Mouse (Mus musculus): ENCODE measurements around the gene Gng3. TPM values are rescaled to one million over a fixed set of nuclear protein-coding genes. Genes with fewer than 3 reads are reported as not detected.

Gng3 gene
- polyA plus RNA-seq, 1 experiment from 2014 or later: 1.3 TPM

GRCm38 (mm10) chr19:8821146-8821545 lies 17.8 kb downstream of the Gng3 start:
- ATAC-seq (replicated peaks; ENCODE audit: insufficient number of reproducible peaks, insufficient read depth, low FRiP score, low read depth): no peak
- peak overlapping the region; percentile 91 for H3K4me3 ChIP-seq
- 0% methylated on average over 7 of the region's 7 CpGs for WGBS
- peak overlapping the region; percentile 95 for H3K9ac ChIP-seq
- no peaks in the 10 kb centered on the region for H3K9me3 ChIP-seq (replicated peaks)
- peaks cover 37% of the 10 kb centered on the region for H3K4me1 ChIP-seq (replicated peaks)
- peak overlapping the region; percentile 99 for H3K27ac ChIP-seq
- H3K27me3 ChIP-seq: no peaks in the 10 kb centered on the region
- peaks cover 33% of the 10 kb centered on the region for H3K36me3 ChIP-seq
- H3K4me2 ChIP-seq: peak overlapping the region; percentile 83

GRCm38 (mm10) chr19:8820424-8820956 lies 18.5 kb downstream of the Gng3 start:
- Histone ChIP-seq H3K27ac (peak overlapping the region; percentile 99), H3K27me3 (no peaks in the 10 kb centered on the region), H3K4me3 (peak overlapping the region; percentile 91), H3K4me1 (replicated peaks) (peaks cover 37% of the 10 kb centered on the region), H3K36me3 (peaks cover 30% of the 10 kb centered on the region), H3K4me2 (peak overlapping the region; percentile 83), H3K9ac (peak overlapping the region; percentile 95), H3K9me3 (replicated peaks) (no peaks in the 10 kb centered on the region)
- under 1% methylated on average over 48 of the region's 48 CpGs for WGBS
- peak; percentile 8; the same call in 1 of the 2 replicates for ATAC-seq (replicated peaks; ENCODE audit: insufficient number of reproducible peaks, insufficient read depth, low FRiP score, low read depth)

DNA sequence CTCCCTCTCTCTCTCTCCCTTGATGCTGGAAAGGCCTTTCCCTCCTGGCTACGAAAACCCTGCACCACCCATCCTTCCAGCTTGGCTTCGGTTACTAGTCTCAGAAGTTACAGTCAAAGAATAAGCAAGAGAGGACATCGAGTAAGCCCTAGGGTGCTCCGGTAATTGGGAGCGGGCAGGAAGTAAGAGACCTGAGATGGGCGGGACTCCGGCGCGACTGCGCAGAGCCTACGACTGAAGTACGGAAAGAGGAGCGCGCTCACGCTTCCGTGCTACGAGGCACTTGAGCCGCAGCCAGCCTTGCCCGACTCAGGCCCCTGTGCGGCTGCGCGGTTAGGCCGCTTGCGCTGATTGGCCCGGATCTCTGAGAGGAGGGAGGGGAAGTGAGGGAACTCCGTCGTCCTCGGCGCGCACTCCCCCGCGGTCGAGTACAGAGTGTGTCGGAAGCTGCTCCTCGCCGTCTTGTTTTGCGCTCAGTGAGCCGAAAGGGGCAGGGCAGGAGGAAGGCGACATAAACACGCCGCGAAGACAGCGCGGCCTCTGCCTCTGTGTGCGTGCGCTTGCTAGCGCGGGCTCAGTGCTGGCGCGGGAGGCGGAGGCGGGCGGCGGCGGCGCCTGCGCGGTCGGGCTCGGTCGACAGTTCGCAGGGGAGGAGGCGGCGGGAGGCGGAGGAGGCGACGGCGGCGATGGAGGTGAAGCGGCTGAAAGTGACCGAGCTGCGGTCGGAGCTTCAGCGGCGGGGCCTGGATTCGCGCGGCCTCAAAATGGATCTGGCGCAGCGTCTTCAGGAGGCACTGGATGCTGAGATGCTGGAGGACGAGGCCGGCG lies 19.2 kb downstream of the Gng3 start, which contains the start of gene Hnrnpul2:
TSS of gene Hnrnpul2 (plus strand) at position 415 of the 828 bp plus-strand sequence.
- no peaks in the 10 kb centered on the region for H3K27me3 ChIP-seq
- peak within 1 kb of the TSS; percentile 83 for H3K4me2 ChIP-seq
- WGBS: under 1% methylated on average over 81 of the region's 83 CpGs
- H3K4me1 ChIP-seq (replicated peaks): peaks cover 37% of the 10 kb centered on the region
- H3K27ac ChIP-seq: peak within 1 kb of the TSS; percentile 99
- no peaks in the 10 kb centered on the region for H3K9me3 ChIP-seq (replicated peaks)
- peak; percentile 95 for ATAC-seq (replicated peaks; ENCODE audit: insufficient number of reproducible peaks, insufficient read depth, low FRiP score, low read depth)
- peaks cover 28% of the 10 kb centered on the region for H3K36me3 ChIP-seq
- H3K9ac ChIP-seq: peak within 1 kb of the TSS; percentile 95
- peak within 1 kb of the TSS; percentile 91 for H3K4me3 ChIP-seq

GRCm38 (mm10) chr19:8818801-8819595 lies 20.0 kb downstream of the Gng3 start, which contains the start of gene Ttc9c:
TSS of gene Ttc9c (minus strand) at chr19:8819333.
- peak; percentile 89 for ATAC-seq (replicated peaks; ENCODE audit: insufficient number of reproducible peaks, insufficient read depth, low FRiP score, low read depth)
- Histone ChIP-seq H3K27ac (peak within 1 kb of the TSS; percentile 99), H3K27me3 (no peaks in the 10 kb centered on the region), H3K36me3 (peaks cover 20% of the 10 kb centered on the region), H3K9ac (peak within 1 kb of the TSS; percentile 95), H3K4me1 (replicated peaks) (peaks cover 37% of the 10 kb centered on the region), H3K9me3 (replicated peaks) (no peaks in the 10 kb centered on the region), H3K4me2 (peak within 1 kb of the TSS; percentile 83), H3K4me3 (peak within 1 kb of the TSS; percentile 91)
- WGBS: under 1% methylated on average over 33 of the region's 33 CpGs

DNA sequence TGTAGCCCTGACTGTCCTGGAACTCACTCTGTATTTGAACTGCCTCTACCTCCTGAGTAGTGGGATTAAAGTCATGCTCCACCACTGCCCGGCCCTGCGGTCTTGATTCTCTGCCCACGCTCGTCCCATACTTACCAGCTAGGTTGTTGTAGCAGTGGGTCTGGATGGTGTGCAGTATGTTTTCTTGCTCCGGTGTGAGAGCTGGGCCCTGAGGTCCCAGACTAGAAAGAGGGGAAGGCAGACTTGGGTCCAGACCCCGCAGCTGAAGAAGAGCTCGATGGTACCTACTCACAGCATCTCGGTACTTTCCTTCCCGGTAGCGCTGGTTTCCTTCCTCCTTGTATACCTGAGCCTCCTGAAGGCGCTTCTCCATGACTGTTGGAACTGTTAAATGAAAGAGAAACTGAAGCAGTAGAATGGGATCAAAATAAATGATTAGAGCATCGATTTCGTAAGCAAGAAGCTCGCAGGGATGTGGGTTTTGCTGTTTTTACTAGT lies 20.6 kb downstream of the Gng3 start:
- H3K27ac ChIP-seq: peak overlapping the region; percentile 99
- peak overlapping the region; percentile 65 for H3K9ac ChIP-seq
- H3K4me2 ChIP-seq: peak overlapping the region; percentile 83
- H3K9me3 ChIP-seq (replicated peaks): no peaks in the 10 kb centered on the region
- peak overlapping the region; percentile 91 for H3K4me3 ChIP-seq
- ATAC-seq (replicated peaks; ENCODE audit: insufficient number of reproducible peaks, insufficient read depth, low FRiP score, low read depth): no peak
- 18% methylated on average over 14 of the region's 14 CpGs for WGBS
- peaks cover 19% of the 10 kb centered on the region for H3K36me3 ChIP-seq
- H3K27me3 ChIP-seq: no peaks in the 10 kb centered on the region
- peaks cover 37% of the 10 kb centered on the region for H3K4me1 ChIP-seq (replicated peaks)

GRCm38 (mm10) chr19:8817001-8817400 lies 22.0 kb downstream of the Gng3 start:
- no peaks in the 10 kb centered on the region for H3K9me3 ChIP-seq (replicated peaks)
- no peak overlapping the region for H3K9ac ChIP-seq
- peak overlapping the region; percentile 1; the same call in 1 of the 2 replicates for H3K4me2 ChIP-seq
- no peaks in the 10 kb centered on the region for H3K27me3 ChIP-seq
- WGBS: 75% methylated on average over 3 of the region's 3 CpGs
- no peak overlapping the region for H3K4me3 ChIP-seq
- H3K4me1 ChIP-seq (replicated peaks): peaks cover 23% of the 10 kb centered on the region
- peaks cover 24% of the 10 kb centered on the region for H3K36me3 ChIP-seq
- ATAC-seq (replicated peaks; ENCODE audit: insufficient number of reproducible peaks, insufficient read depth, low FRiP score, low read depth): no peak
- no peak overlapping the region for H3K27ac ChIP-seq

- Histone ChIP-seq H3K9me3 (replicated peaks) (no peaks in the 10 kb centered on the region), H3K9ac (no peak overlapping the region), H3K4me2 (no peak overlapping the region), H3K4me3 (no peak overlapping the region), H3K4me1 (replicated peaks) (peaks cover 19% of the 10 kb centered on the region), H3K27me3 (no peaks in the 10 kb centered on the region), H3K27ac (no peak overlapping the region), H3K36me3 (peaks cover 34% of the 10 kb centered on the region)
- WGBS: 79% methylated on average over 11 of the region's 11 CpGs
- no peak for ATAC-seq (replicated peaks; ENCODE audit: insufficient number of reproducible peaks, insufficient read depth, low FRiP score, low read depth)
Observed at GRCm38 (mm10) chr19:8815812-8816211, 23.2 kb downstream of the Gng3 start.

GRCm38 (mm10) chr19:8806810-8807209 lies 32.2 kb downstream of the Gng3 start:
- Histone ChIP-seq H3K4me3 (no peak overlapping the region), H3K4me1 (replicated peaks) (peaks cover 9% of the 10 kb centered on the region), H3K27me3 (no peaks in the 10 kb centered on the region), H3K4me2 (no peak overlapping the region), H3K36me3 (peaks cover 57% of the 10 kb centered on the region), H3K27ac (no peak overlapping the region), H3K9ac (no peak overlapping the region), H3K9me3 (replicated peaks) (no peaks in the 10 kb centered on the region)
- ATAC-seq (replicated peaks; ENCODE audit: insufficient number of reproducible peaks, insufficient read depth, low FRiP score, low read depth): no peak
- WGBS: 94% methylated on average over 5 of the region's 5 CpGs

DNA sequence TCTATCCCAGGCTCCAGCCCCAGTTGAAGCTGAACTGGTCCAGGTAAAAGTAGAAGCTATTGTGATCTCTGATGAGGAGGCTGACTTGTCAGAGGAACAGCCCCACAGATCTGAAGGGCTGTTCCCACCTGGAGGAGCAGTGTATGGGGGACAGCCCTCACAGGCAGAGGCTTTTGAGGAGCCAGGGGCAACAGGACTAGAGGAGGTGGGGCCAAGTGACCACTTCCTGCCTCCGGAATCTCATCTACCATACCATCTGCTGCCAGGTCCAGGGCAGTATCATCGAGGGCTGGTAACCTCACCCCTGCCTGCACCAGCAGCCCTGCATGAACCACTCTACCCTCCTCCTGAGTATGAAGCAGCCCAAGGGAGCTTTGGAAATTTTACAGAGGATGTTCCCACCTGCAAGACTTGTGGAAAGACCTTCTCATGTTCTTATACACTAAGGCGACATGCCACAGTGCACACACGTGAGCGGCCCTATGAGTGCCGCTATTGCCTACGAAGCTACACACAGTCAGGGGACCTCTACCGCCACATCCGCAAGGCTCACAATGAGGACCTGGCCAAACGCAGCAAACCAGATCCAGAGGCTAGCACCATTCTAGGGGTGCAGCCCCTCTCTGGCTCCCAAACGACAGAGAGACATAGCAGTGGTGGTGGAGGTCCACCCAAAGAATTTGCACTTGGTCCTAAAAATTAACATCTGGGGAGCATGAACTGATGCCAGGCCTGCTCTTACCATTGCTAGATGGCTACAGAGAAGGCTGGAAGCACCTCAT lies 34.9 kb downstream of the Gng3 start:
- WGBS: 86% methylated on average over 11 of the region's 11 CpGs
- H3K27ac ChIP-seq: no peak overlapping the region
- H3K4me1 ChIP-seq (replicated peaks): peaks cover 12% of the 10 kb centered on the region
- no peaks in the 10 kb centered on the region for H3K9me3 ChIP-seq (replicated peaks)
- H3K4me3 ChIP-seq: no peak overlapping the region
- no peaks in the 10 kb centered on the region for H3K27me3 ChIP-seq
- H3K36me3 ChIP-seq: peaks cover 36% of the 10 kb centered on the region
- H3K4me2 ChIP-seq: no peak overlapping the region
- no peak overlapping the region for H3K9ac ChIP-seq
- no peak for ATAC-seq (replicated peaks; ENCODE audit: insufficient number of reproducible peaks, insufficient read depth, low FRiP score, low read depth)

DNA sequence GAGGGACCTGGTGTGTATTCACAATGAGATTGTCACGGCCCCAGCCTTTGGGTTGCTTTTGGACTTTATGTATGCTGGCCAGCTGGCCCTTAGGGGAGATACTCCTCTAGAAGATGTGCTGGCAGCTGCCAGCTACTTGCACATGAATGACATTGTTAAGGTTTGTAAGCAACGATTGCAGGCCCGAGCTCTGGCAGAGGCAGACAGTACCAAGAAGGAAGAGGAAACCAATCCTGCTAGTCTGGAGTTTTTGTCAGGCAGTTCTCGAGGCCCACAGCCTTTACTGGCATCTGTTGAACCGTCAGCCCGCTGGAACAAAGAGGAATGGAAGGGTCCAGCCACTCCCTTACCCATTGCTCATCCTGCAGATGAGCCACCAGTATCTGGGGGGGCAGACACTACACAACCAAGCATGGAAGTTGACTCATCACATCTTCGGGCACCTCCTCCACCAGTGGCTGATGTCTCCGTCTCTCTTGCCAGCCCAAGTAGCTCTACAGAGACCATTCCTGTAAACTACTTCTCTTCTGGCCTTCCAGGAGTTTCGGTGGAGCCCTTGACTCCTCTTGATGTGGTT lies 35.7 kb downstream of the Gng3 start:
- no peak for ATAC-seq (replicated peaks; ENCODE audit: insufficient number of reproducible peaks, insufficient read depth, low FRiP score, low read depth)
- H3K36me3 ChIP-seq: peaks cover 30% of the 10 kb centered on the region
- no peaks in the 10 kb centered on the region for H3K9me3 ChIP-seq (replicated peaks)
- H3K9ac ChIP-seq: peak overlapping the region; percentile 62; the same call in 1 of the 2 replicates
- H3K4me1 ChIP-seq (replicated peaks): peaks cover 12% of the 10 kb centered on the region
- no peaks in the 10 kb centered on the region for H3K27me3 ChIP-seq
- peak overlapping the region; percentile 87; the same call in 1 of the 2 replicates for H3K27ac ChIP-seq
- peak overlapping the region; percentile 71 for H3K4me3 ChIP-seq
- H3K4me2 ChIP-seq: peak overlapping the region; percentile 65
- 87% methylated on average over 9 of the region's 9 CpGs for WGBS

Measured in heart, embryonic 15.5 days (tissue).